Mouse (Mus musculus): ENCODE measurements around the gene Kcnj16. TPM values are rescaled to one million over a fixed set of nuclear protein-coding genes. Genes with fewer than 3 reads are reported as not detected.
A peak's percentile ranks its signal among the peaks of the same experiment; 100 is the strongest.

Kcnj16 gene
- polyA plus RNA-seq, 1 experiment from 2014 or later = 18.8 TPM

DNA sequence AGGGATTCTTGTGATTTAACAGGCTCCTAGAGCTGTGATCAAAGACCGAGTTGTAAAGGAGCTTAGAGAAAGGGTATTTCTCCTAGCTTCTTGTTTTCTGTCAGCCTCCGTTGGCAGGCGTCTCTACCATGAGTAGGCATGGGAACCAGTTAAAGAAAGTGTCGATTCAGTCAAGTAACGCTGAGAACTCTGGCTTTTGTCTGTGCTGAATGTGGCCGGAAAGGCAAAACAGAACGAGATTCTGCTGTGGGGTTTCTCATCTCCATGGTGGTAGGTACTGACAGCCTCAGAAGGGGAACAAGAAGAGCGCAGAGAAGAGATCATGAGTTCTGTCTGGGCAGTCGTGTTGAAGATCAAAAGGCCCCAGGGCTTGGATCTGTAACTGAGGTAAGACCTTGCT lies 29.4 kb downstream of the Kcnj16 start:
- Histone ChIP-seq H3K4me1 (replicated peaks; ENCODE audit: insufficient read depth, low read length) (no peaks in the 10 kb centered on the region), H3K27me3 (ENCODE audit: insufficient read depth, low read length) (no peaks in the 10 kb centered on the region), H3K4me2 (ENCODE audit: low read length) (no peak overlapping the region), H3K9ac (ENCODE audit: low read depth, low read length) (no peak overlapping the region), H3K36me3 (ENCODE audit: insufficient read depth, low read length) (no peaks in the 10 kb centered on the region), H3K9me3 (replicated peaks; ENCODE audit: low read length) (no peaks in the 10 kb centered on the region), H3K4me3 (replicated peaks; ENCODE audit: low read depth, low read length) (no peak overlapping the region), H3K27ac (no peak overlapping the region)
- ATAC-seq (replicated peaks; ENCODE audit: low FRiP score, low read depth) (no peak), DNase-seq (ENCODE audit: low spot score) (no peak)
- no peak for TF ChIP-seq CTCF (IDR thresholded peaks at IDR 0.05; ENCODE audit: low read depth)
- WGBS = 81% methylated on average over 9 of the region's 9 CpGs

DNA sequence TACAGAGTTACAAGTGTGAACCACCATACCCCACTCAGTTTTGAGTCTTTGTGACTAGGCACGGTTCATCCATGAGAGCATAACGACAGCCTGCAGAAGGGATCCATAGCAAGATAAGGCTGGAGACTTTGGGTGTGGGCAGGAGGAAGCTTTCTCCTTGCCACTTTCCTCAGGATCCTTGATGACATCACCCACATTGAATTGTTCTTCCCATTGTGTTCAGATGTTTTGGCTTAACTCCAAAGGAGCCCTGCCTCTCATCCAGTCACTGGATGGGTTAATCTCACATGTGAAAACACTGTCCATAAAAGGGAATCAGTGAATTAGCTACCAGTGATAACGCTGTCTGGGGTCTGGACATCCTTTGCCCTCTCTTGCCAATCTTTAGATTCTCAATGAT lies 37.3 kb downstream of the Kcnj16 start:
- DNase-seq (ENCODE audit: low spot score) = no peak
- H3K27ac ChIP-seq = no peak overlapping the region
- TF ChIP-seq CTCF (IDR thresholded peaks at IDR 0.05; ENCODE audit: low read depth) = no peak
- no peaks in the 10 kb centered on the region for H3K36me3 ChIP-seq (ENCODE audit: insufficient read depth, low read length)
- no peaks in the 10 kb centered on the region for H3K4me1 ChIP-seq (replicated peaks; ENCODE audit: insufficient read depth, low read length)
- no peak overlapping the region for H3K4me3 ChIP-seq (replicated peaks; ENCODE audit: low read depth, low read length)
- no peaks in the 10 kb centered on the region for H3K9me3 ChIP-seq (replicated peaks; ENCODE audit: low read length)
- WGBS = 67% methylated on average over 3 of the region's 3 CpGs
- no peak overlapping the region for H3K4me2 ChIP-seq (ENCODE audit: low read length)
- no peak overlapping the region for H3K9ac ChIP-seq (ENCODE audit: low read depth, low read length)
- no peaks in the 10 kb centered on the region for H3K27me3 ChIP-seq (ENCODE audit: insufficient read depth, low read length)
- no peak for ATAC-seq (replicated peaks; ENCODE audit: low FRiP score, low read depth)

DNA sequence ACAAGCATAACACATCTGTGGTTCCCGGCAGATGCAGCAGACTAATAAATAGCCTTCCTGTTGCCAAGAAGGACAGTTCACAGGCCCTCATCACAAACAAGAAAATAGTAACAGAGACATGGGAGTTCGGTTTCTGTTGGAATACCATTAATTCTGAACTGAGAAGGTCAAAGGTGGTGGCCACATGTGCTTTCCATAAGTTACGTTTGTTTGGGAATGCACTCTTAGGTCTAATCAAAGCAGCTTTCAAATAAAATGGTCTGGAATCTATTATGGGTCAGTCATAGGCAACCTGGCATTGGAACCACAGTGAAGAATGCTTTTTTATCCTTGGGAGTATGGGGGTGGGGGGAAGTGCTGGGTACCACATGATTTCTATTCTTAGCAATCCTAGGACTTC lies 41.6 kb downstream of the Kcnj16 start:
- Histone ChIP-seq H3K9ac (ENCODE audit: low read depth, low read length) (no peak overlapping the region), H3K36me3 (ENCODE audit: insufficient read depth, low read length) (no peaks in the 10 kb centered on the region), H3K9me3 (replicated peaks; ENCODE audit: low read length) (no peaks in the 10 kb centered on the region), H3K27me3 (ENCODE audit: insufficient read depth, low read length) (no peaks in the 10 kb centered on the region), H3K4me1 (replicated peaks; ENCODE audit: insufficient read depth, low read length) (no peaks in the 10 kb centered on the region), H3K4me2 (ENCODE audit: low read length) (no peak overlapping the region), H3K4me3 (replicated peaks; ENCODE audit: low read depth, low read length) (no peak overlapping the region), H3K27ac (no peak overlapping the region)
- TF ChIP-seq CTCF (IDR thresholded peaks at IDR 0.05; ENCODE audit: low read depth) = no peak
- WGBS = 48% methylated on average over 3 of the region's 3 CpGs
- DNase-seq (ENCODE audit: low spot score) (no peak), ATAC-seq (replicated peaks; ENCODE audit: low FRiP score, low read depth) (no peak)

DNA sequence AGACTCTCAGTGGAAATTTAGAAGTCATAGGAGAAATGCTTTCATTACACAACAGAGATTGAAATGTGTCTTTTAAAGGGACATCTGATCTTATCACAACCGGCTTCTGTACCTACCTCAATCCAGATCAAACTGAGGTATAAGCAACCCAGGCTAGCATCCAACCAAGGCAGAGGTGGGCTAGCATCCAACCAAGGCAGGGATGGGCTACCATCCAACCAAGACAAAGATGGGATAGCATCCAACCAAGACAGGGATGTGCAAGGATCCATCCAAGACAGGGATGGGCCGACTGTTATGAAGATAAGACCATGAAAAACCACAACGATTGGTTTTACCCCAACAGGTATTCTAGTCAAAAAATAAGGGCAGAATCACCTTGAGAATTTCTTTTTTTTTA lies 48.4 kb downstream of the Kcnj16 start:
- DNase-seq (ENCODE audit: low spot score) (no peak), ATAC-seq (replicated peaks; ENCODE audit: low FRiP score, low read depth) (no peak)
- no peak for TF ChIP-seq CTCF (IDR thresholded peaks at IDR 0.05; ENCODE audit: low read depth)
- Histone ChIP-seq H3K36me3 (ENCODE audit: insufficient read depth, low read length) (no peaks in the 10 kb centered on the region), H3K27me3 (ENCODE audit: insufficient read depth, low read length) (no peaks in the 10 kb centered on the region), H3K9ac (ENCODE audit: low read depth, low read length) (no peak overlapping the region), H3K4me1 (replicated peaks; ENCODE audit: insufficient read depth, low read length) (no peaks in the 10 kb centered on the region), H3K4me2 (ENCODE audit: low read length) (no peak overlapping the region), H3K9me3 (replicated peaks; ENCODE audit: low read length) (no peaks in the 10 kb centered on the region), H3K4me3 (replicated peaks; ENCODE audit: low read depth, low read length) (no peak overlapping the region), H3K27ac (no peak overlapping the region)
- WGBS = 85% methylated on average over 3 of the region's 3 CpGs

DNA sequence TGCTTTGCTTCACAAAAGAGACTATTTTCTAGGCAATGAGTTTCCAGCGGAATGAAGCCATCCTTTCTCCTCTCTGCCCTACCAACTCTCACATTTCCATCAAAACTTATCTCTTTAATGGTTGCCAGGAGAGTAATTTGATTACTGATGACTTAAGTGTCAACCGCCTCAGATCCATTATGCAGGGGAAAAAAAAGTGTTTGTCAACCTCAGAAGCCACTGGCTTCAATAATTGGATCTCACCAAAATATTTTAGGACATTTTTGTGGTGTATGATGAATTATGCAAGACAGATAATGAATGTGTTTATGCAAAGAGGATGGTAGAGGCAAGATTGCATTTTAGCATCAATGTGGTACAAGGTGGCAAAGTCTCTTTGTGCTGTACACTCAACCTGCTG lies 52.4 kb downstream of the Kcnj16 start:
- Histone ChIP-seq H3K27ac (no peak overlapping the region), H3K4me2 (ENCODE audit: low read length) (no peak overlapping the region), H3K36me3 (ENCODE audit: insufficient read depth, low read length) (no peaks in the 10 kb centered on the region), H3K4me3 (replicated peaks; ENCODE audit: low read depth, low read length) (no peak overlapping the region), H3K4me1 (replicated peaks; ENCODE audit: insufficient read depth, low read length) (no peaks in the 10 kb centered on the region), H3K27me3 (ENCODE audit: insufficient read depth, low read length) (no peaks in the 10 kb centered on the region), H3K9ac (ENCODE audit: low read depth, low read length) (no peak overlapping the region), H3K9me3 (replicated peaks; ENCODE audit: low read length) (no peaks in the 10 kb centered on the region)
- ATAC-seq (replicated peaks; ENCODE audit: low FRiP score, low read depth) (no peak), DNase-seq (ENCODE audit: low spot score) (no peak)
- WGBS = 50% methylated on average over 2 of the region's 2 CpGs
- TF ChIP-seq CTCF (IDR thresholded peaks at IDR 0.05; ENCODE audit: low read depth) = no peak

DNA sequence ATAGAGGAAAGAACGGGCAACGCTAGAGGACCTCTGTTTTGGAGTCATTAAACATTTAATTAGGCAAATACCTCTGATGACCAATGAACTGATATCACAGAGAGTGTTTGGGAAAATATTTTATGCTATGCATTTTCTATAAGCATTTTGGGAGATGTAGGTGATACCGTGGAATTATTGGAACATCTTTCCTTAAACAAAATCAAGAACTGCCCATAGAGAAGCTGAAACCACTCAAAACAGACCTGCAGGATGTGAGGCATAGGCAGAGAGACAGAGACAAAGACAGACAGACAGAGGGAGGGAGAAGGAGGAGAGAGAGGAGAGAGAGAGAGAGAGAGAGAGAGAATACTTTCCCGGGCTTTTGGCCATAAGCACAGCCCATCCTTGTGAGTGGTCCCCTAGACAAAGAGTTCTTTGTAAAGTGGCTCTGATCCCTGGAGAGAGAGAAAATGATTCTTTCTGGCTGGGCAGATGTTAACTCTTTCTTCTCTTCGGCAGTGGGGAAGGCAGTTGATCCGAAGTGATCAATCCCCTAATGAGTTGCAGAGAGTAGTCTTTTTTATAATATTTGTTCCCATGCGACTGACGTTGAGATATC lies 54.9 kb downstream of the Kcnj16 start:
- Histone ChIP-seq H3K36me3 (ENCODE audit: insufficient read depth, low read length) (no peaks in the 10 kb centered on the region), H3K9ac (ENCODE audit: low read depth, low read length) (no peak overlapping the region), H3K4me1 (replicated peaks; ENCODE audit: insufficient read depth, low read length) (no peaks in the 10 kb centered on the region), H3K9me3 (replicated peaks; ENCODE audit: low read length) (no peaks in the 10 kb centered on the region), H3K4me2 (ENCODE audit: low read length) (no peak overlapping the region), H3K27ac (no peak overlapping the region), H3K27me3 (ENCODE audit: insufficient read depth, low read length) (no peaks in the 10 kb centered on the region), H3K4me3 (replicated peaks; ENCODE audit: low read depth, low read length) (no peak overlapping the region)
- WGBS = 67% methylated on average over 8 of the region's 8 CpGs
- no peak for DNase-seq (ENCODE audit: low spot score)
- TF ChIP-seq CTCF (IDR thresholded peaks at IDR 0.05; ENCODE audit: low read depth) = no peak
- no peak for ATAC-seq (replicated peaks; ENCODE audit: low FRiP score, low read depth)

DNA sequence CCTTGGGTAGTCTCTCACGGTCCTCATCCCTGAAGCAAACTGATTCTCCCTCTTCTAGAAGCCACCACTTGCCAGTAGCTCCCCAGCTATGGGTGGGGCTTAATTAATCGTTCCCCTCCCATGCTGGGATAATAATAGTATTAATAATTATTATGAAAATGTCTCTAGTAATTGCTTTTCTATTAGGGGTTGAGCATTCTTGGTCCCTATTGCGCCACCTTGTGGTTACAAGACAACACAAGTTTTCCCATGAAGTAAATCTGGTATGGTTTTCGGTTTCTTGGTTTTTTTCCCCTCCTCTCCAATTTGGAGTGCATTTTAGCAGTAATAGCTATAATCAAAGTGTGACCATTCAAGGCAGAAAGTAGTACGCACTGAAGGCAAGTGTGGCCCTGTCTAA lies 74.3 kb downstream of the Kcnj16 start:
- ATAC-seq (replicated peaks; ENCODE audit: low FRiP score, low read depth) = no peak
- TF ChIP-seq CTCF (IDR thresholded peaks at IDR 0.05; ENCODE audit: low read depth) = peak; percentile 80
- DNase-seq (ENCODE audit: low spot score) = peak; percentile 64
- Histone ChIP-seq H3K4me2 (ENCODE audit: low read length) (no peak overlapping the region), H3K9ac (ENCODE audit: low read depth, low read length) (no peak overlapping the region), H3K4me3 (replicated peaks; ENCODE audit: low read depth, low read length) (no peak overlapping the region), H3K4me1 (replicated peaks; ENCODE audit: insufficient read depth, low read length) (no peaks in the 10 kb centered on the region), H3K9me3 (replicated peaks; ENCODE audit: low read length) (no peaks in the 10 kb centered on the region), H3K36me3 (ENCODE audit: insufficient read depth, low read length) (no peaks in the 10 kb centered on the region), H3K27me3 (ENCODE audit: insufficient read depth, low read length) (no peaks in the 10 kb centered on the region), H3K27ac (no peak overlapping the region)
- 47% methylated on average over 5 of the region's 5 CpGs for WGBS

Measured in kidney, postnatal 0 days (tissue).